Mouse (Mus musculus) spleen, adult 2 months (tissue): ENCODE results near the gene Tmem69.

Source experiments
- CTCF ChIP-seq: fragments of 200-500 bp; IDR thresholded peaks from 2 replicates; pipeline ENCODE4 v1.5.1; 2011; ENCODE audit warnings: mild to moderate bottlenecking, inconsistent platforms; ENCODE audit not compliant: insufficient read depth, insufficient read length, insufficient replicate concordance; ENCODE audit errors: extremely low read depth
- POLR2A ChIP-seq: fragments of 200-500 bp; IDR thresholded peaks from 2 replicates; pipeline ENCODE4 v1.6.1; 2011; ENCODE audit warnings: low read depth, low read length, inconsistent platforms

DNA sequence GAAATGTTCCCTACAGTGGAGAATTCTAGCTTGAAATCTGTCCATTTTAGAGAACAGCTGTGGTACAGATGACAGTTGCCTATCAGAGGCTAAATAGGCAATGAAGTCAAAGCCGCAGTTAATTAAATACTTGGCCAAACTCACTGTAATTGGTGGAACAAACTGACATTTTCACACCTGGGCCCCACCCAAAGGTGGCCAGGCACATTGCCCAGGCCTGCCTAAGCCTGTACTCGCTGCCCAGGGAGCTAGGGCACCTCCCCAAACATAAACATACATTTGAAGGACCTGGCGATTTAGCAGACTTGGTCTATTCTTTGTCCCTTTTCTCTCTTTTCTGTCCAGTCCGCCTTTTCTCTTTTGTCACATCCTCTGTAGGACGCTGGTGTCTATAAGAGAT lies 40.6 kb upstream of the Tmem69 start, which contains the start of gene Ccdc17:
- TF ChIP-seq POLR2A (no peak), CTCF (no peak)
